Mouse (Mus musculus): ENCODE results near the gene Bdkrb2. TPM values are rescaled to one million over a fixed set of nuclear protein-coding genes. Genes with fewer than 3 reads are reported as not detected.

The Bdkrb2 gene
- polyA plus RNA-seq, 2 experiments, result 1.2 to 2.2 TPM

DNA sequence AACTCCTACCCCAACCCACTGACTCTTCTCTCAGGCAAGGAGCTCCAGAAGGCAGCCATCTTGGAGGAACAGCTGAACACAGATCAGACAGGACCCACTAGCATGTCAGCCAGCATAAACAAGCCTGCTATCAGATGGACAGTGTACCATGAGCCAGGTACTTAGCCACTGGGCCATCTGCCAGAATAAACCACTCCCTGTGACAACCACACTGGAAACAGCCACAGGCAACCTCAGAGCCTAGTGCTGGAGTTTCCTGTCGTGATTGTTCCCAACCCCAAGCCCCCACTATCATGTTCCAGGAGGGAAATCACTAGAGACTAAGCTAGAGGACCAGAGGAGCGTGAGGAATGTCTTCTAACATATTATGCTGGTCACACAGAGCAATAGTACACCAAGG is 39.3 kb upstream of the Bdkrb2 start:
- DNase-seq (ENCODE audit: low spot score), result no peak
- WGBS, result 53% methylated on average over 2 of the region's 2 CpGs
- no peaks in the 10 kb centered on the region for H3K9me3 ChIP-seq (ENCODE audit: control insufficient read depth, low read length)
- no peaks in the 10 kb centered on the region for H3K36me3 ChIP-seq (ENCODE audit: control insufficient read depth, insufficient read depth, low read length)
- no peak overlapping the region for H3K4me3 ChIP-seq (replicated peaks; ENCODE audit: low read length)
- H3K27me3 ChIP-seq (ENCODE audit: control insufficient read depth, insufficient read depth, low read length), result no peaks in the 10 kb centered on the region
- peaks cover 11% of the 10 kb centered on the region for H3K4me1 ChIP-seq (ENCODE audit: control insufficient read depth, insufficient read depth, low read length)
- no peak for TF ChIP-seq POLR2A (IDR thresholded peaks at IDR 0.05; ENCODE audit: borderline replicate concordance, extremely low read depth, insufficient read depth, insufficient read length)
- no peak overlapping the region for H3K27ac ChIP-seq (replicated peaks; ENCODE audit: low read depth, low read length)
- no peak for ATAC-seq (ENCODE audit: low FRiP score, low read depth)
- H3K4me2 ChIP-seq (replicated peaks; ENCODE audit: low read depth, low read length, severe bottlenecking), result no peak overlapping the region
- H3K9ac ChIP-seq (ENCODE audit: low read depth, low read length, severe bottlenecking), result no peak overlapping the region

DNA sequence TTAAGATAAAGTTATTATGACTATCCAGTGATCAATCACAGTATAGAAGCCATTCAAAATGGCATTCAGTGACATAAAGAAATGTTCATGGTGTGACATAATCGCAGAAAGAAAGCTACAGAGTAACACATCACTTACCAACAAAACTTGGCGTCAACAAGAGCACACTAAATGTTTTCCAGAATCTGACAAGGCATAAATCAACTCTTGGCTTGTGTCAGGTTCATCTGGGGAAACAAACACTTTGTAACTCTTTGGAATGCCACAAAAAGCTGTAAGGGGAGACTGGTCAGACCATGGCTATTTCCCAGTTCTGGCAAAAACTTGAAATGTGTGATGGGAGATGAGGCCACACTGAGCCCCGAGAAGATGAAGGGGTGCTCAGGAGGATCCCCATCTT is 36.8 kb upstream of the Bdkrb2 start:
- Histone ChIP-seq H3K4me1 (ENCODE audit: control insufficient read depth, insufficient read depth, low read length) (no peaks in the 10 kb centered on the region), H3K9ac (ENCODE audit: low read depth, low read length, severe bottlenecking) (no peak overlapping the region), H3K27ac (replicated peaks; ENCODE audit: low read depth, low read length) (no peak overlapping the region), H3K4me2 (replicated peaks; ENCODE audit: low read depth, low read length, severe bottlenecking) (no peak overlapping the region), H3K4me3 (replicated peaks; ENCODE audit: low read length) (no peak overlapping the region), H3K9me3 (ENCODE audit: control insufficient read depth, low read length) (no peaks in the 10 kb centered on the region), H3K36me3 (ENCODE audit: control insufficient read depth, insufficient read depth, low read length) (no peaks in the 10 kb centered on the region), H3K27me3 (ENCODE audit: control insufficient read depth, insufficient read depth, low read length) (no peaks in the 10 kb centered on the region)
- TF ChIP-seq POLR2A (IDR thresholded peaks at IDR 0.05; ENCODE audit: borderline replicate concordance, extremely low read depth, insufficient read depth, insufficient read length), result no peak
- DNase-seq (ENCODE audit: low spot score) (no peak), ATAC-seq (ENCODE audit: low FRiP score, low read depth) (no peak)
- 87% methylated on average over 3 of the region's 3 CpGs for WGBS

DNA sequence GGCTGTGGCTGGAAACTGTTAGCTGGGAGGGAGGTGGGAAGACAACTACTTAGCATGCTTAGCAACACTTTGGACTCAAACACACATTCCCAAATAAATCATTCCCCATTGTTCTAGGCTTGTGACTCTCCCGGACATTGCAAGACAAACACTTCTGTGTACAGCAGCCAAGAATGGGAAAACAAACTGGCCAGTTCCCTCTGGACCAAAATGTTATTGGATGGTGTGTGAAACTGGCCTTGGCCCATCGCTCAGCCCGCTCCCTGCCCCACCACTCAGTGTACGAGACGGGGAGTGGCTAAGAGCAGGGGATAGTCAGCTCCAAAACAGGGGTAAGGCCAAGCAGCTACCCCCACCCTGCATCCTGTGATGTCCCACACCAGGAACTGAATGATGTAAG is 36.2 kb upstream of the Bdkrb2 start:
- DNase-seq (ENCODE audit: low spot score) (peak; percentile 26), ATAC-seq (ENCODE audit: low FRiP score, low read depth) (no peak)
- Histone ChIP-seq H3K4me2 (replicated peaks; ENCODE audit: low read depth, low read length, severe bottlenecking) (no peak overlapping the region), H3K9me3 (ENCODE audit: control insufficient read depth, low read length) (no peaks in the 10 kb centered on the region), H3K27ac (replicated peaks; ENCODE audit: low read depth, low read length) (no peak overlapping the region), H3K36me3 (ENCODE audit: control insufficient read depth, insufficient read depth, low read length) (no peaks in the 10 kb centered on the region), H3K27me3 (ENCODE audit: control insufficient read depth, insufficient read depth, low read length) (no peaks in the 10 kb centered on the region), H3K4me1 (ENCODE audit: control insufficient read depth, insufficient read depth, low read length) (no peaks in the 10 kb centered on the region), H3K9ac (ENCODE audit: low read depth, low read length, severe bottlenecking) (no peak overlapping the region), H3K4me3 (replicated peaks; ENCODE audit: low read length) (no peak overlapping the region)
- 59% methylated on average over 5 of the region's 5 CpGs for WGBS
- TF ChIP-seq POLR2A (IDR thresholded peaks at IDR 0.05; ENCODE audit: borderline replicate concordance, extremely low read depth, insufficient read depth, insufficient read length), result no peak

DNA sequence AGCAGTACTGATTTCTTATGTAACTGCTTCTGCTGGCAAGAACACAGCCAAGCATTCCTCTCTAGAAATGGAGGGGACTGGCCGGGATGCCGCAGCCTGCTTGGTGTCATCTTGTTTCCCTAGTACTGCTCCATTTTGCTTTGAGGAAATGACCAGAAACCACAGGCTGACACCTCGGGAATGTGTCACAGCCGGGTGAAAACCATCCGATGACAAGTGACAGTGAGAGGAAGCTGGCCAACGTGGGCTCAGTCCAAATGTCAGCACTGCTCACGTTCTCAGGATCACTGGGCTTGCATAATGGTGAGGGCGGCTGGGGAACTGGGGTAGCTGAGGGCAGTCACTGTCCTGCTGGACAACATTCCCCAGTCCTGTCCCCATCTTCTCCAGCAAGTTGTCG is 33.5 kb upstream of the Bdkrb2 start:
- WGBS, result 65% methylated on average over 9 of the region's 9 CpGs
- Histone ChIP-seq H3K27me3 (ENCODE audit: control insufficient read depth, insufficient read depth, low read length) (no peaks in the 10 kb centered on the region), H3K27ac (replicated peaks; ENCODE audit: low read depth, low read length) (no peak overlapping the region), H3K9me3 (ENCODE audit: control insufficient read depth, low read length) (no peaks in the 10 kb centered on the region), H3K4me2 (replicated peaks; ENCODE audit: low read depth, low read length, severe bottlenecking) (no peak overlapping the region), H3K9ac (ENCODE audit: low read depth, low read length, severe bottlenecking) (no peak overlapping the region), H3K36me3 (ENCODE audit: control insufficient read depth, insufficient read depth, low read length) (no peaks in the 10 kb centered on the region), H3K4me3 (replicated peaks; ENCODE audit: low read length) (no peak overlapping the region), H3K4me1 (ENCODE audit: control insufficient read depth, insufficient read depth, low read length) (no peaks in the 10 kb centered on the region)
- TF ChIP-seq POLR2A (IDR thresholded peaks at IDR 0.05; ENCODE audit: borderline replicate concordance, extremely low read depth, insufficient read depth, insufficient read length), result no peak
- ATAC-seq (ENCODE audit: low FRiP score, low read depth) (no peak), DNase-seq (ENCODE audit: low spot score) (no peak)

DNA sequence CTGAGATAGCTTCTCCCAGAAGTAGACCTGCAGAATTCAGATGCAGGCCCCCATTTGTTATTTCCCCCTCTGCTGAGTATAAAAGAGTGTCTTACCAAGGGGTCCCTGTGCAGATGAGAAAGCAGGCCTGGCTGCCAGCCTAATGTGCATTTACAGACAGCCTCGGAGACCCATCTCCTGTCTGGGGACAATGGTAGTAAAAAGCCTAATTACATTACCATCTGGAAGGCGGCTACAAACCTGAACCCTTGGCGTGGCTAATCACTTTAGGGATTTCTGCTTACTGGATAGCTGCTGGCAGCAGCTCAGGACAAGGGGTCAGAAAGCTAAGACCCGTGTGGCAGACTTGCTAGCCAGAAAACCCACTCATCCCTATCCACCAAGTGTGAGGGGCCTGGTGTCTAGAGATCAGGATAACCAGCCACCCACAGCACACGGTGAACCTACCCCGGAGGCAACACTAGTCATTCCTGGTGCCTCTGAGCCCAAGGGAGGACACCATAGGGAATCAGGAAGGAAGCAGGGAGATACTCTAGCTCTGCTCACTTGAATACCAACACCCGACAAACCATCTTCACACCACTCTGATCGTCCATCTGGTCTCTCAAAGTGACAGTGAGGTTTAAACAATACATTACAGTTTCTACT is 31.2 kb upstream of the Bdkrb2 start:
- DNase-seq (ENCODE audit: low spot score) (no peak), ATAC-seq (ENCODE audit: low FRiP score, low read depth) (no peak)
- no peaks in the 10 kb centered on the region for H3K36me3 ChIP-seq (ENCODE audit: control insufficient read depth, insufficient read depth, low read length)
- H3K9me3 ChIP-seq (ENCODE audit: control insufficient read depth, low read length), result no peaks in the 10 kb centered on the region
- TF ChIP-seq POLR2A (IDR thresholded peaks at IDR 0.05; ENCODE audit: borderline replicate concordance, extremely low read depth, insufficient read depth, insufficient read length), result no peak
- no peak overlapping the region for H3K4me3 ChIP-seq (replicated peaks; ENCODE audit: low read length)
- H3K27me3 ChIP-seq (ENCODE audit: control insufficient read depth, insufficient read depth, low read length), result no peaks in the 10 kb centered on the region
- H3K27ac ChIP-seq (replicated peaks; ENCODE audit: low read depth, low read length), result no peak overlapping the region
- H3K4me2 ChIP-seq (replicated peaks; ENCODE audit: low read depth, low read length, severe bottlenecking), result no peak overlapping the region
- H3K4me1 ChIP-seq (ENCODE audit: control insufficient read depth, insufficient read depth, low read length), result peaks cover 5% of the 10 kb centered on the region; the same call in 1 of the 2 replicates
- no peak overlapping the region for H3K9ac ChIP-seq (ENCODE audit: low read depth, low read length, severe bottlenecking)
- 37% methylated on average over 8 of the region's 8 CpGs for WGBS
